Comparison of ENCODE assay signal across 29 mouse cellular contexts in genomic region chr5:92383747-92384146, GRCm38 (mm10). TPM values are rescaled to one million over a fixed set of nuclear protein-coding genes. Genes with fewer than 3 reads are reported as not detected.
DNase-seq lines count a peak whose midpoint lies in the region; ATAC-seq lines count a peak whose summit lies in the region.
"Had no signal": no experiment of that assay in that cellular context is flagged by ENCODE, and none has a peak within 500 bp of the region (broad histone marks: within the 10 kb centered on the region; RNA-seq: fewer than 3 reads in every experiment).

No protein-coding gene starts in this region.

- H3K9ac ChIP-seq in hindbrain, embryonic 12.5 days: no peak overlapping the region
- no peak overlapping the region for H3K9ac ChIP-seq in hindbrain, embryonic 16.5 days (ENCODE audit: low read depth, low read length)
- H3K9ac ChIP-seq: embryonic facial prominence, embryonic 12.5 days; heart, embryonic 15.5 days; kidney, embryonic 15.5 days; limb, embryonic 13.5 days; liver, embryonic 13.5 days; lung, embryonic 14.5 days; neural tube, embryonic 15.5 days had no signal

- H3K4me2 ChIP-seq in hindbrain, embryonic 12.5 days (replicated peaks): no peak overlapping the region
- H3K4me2 ChIP-seq in hindbrain, embryonic 16.5 days (ENCODE audit: low read length): no peak overlapping the region
- H3K4me2 ChIP-seq: embryonic facial prominence, embryonic 12.5 days; heart, embryonic 15.5 days; kidney, embryonic 15.5 days; limb, embryonic 13.5 days; liver, embryonic 13.5 days; lung, embryonic 14.5 days; neural tube, embryonic 15.5 days had no signal

- DNase-seq in adrenal gland, postnatal 10 days: peak; percentile 52
- no peak for DNase-seq in adrenal gland, postnatal 4 days (ENCODE audit: low spot score in 2 of 2)
- DNase-seq in embryonic facial prominence, embryonic 10.5 days (ENCODE audit: low spot score): peak; percentile 38
- peak; percentile 30 for DNase-seq in limb, embryonic 10.5 days (ENCODE audit: low spot score)
- DNase-seq in cerebellum, adult 11 months: no peak
- DNase-seq in spleen, postnatal 36 days (ENCODE audit: low spot score in 2 of 2): no peak
- DNase-seq: cerebellum, postnatal 25 days; kidney, postnatal 4 days; liver, embryonic 13.5 days; lung, embryonic 14.5 days; lung, postnatal 36 days; right cerebral cortex, postnatal 14 days had no signal

- 25% methylated on average over 7 of the region's 7 CpGs for WGBS in hindbrain, embryonic 12.5 days
- WGBS in hindbrain, embryonic 16.5 days: 33% methylated on average over 7 of the region's 7 CpGs
- WGBS in embryonic facial prominence, embryonic 10.5 days: 58% methylated on average over 7 of the region's 7 CpGs
- 72% methylated on average over 7 of the region's 7 CpGs for WGBS in limb, embryonic 10.5 days

- H3K9me3 ChIP-seq in hindbrain, embryonic 12.5 days (replicated peaks): no peaks in the 10 kb centered on the region
- H3K9me3 ChIP-seq in hindbrain, embryonic 16.5 days (ENCODE audit: control insufficient read depth, low read length): no peaks in the 10 kb centered on the region
- H3K9me3 ChIP-seq in embryonic facial prominence, embryonic 10.5 days: no peaks in the 10 kb centered on the region
- no peaks in the 10 kb centered on the region for H3K9me3 ChIP-seq in limb, embryonic 10.5 days (replicated peaks)
- H3K9me3 ChIP-seq: embryonic facial prominence, embryonic 12.5 days; G1E; heart, embryonic 15.5 days; kidney, embryonic 15.5 days; limb, embryonic 13.5 days; liver, embryonic 13.5 days; neural tube, embryonic 15.5 days had no signal

- 0 out of 2 replicates have a peak, but pooled peaks cover 3% of the 10 kb centered on the region for H3K4me1 ChIP-seq in hindbrain, embryonic 12.5 days
- H3K4me1 ChIP-seq in hindbrain, embryonic 16.5 days (ENCODE audit: control insufficient read depth, insufficient read depth, low read depth, low read length): no peaks in the 10 kb centered on the region
- 0 out of 2 replicates have a peak, but pooled peaks cover 8% of the 10 kb centered on the region for H3K4me1 ChIP-seq in embryonic facial prominence, embryonic 10.5 days
- peaks cover 16% of the 10 kb centered on the region; the same call in 1 of the 2 replicates for H3K4me1 ChIP-seq in limb, embryonic 10.5 days
- H3K4me1 ChIP-seq: embryonic facial prominence, embryonic 12.5 days; neural tube, embryonic 15.5 days had no signal

- no peak overlapping the region for H3K4me3 ChIP-seq in hindbrain, embryonic 12.5 days
- H3K4me3 ChIP-seq in hindbrain, embryonic 16.5 days (ENCODE audit: low read length): no peak overlapping the region
- no peak overlapping the region for H3K4me3 ChIP-seq in embryonic facial prominence, embryonic 10.5 days
- no peak overlapping the region for H3K4me3 ChIP-seq in limb, embryonic 10.5 days
- H3K4me3 ChIP-seq: embryonic facial prominence, embryonic 12.5 days; erythroblast, embryonic 14.5 days; heart, embryonic 15.5 days; kidney, embryonic 15.5 days; limb, embryonic 13.5 days; liver, embryonic 13.5 days; neural tube, embryonic 15.5 days had no signal

- peak; percentile 72; the same call in 1 of the 2 replicates for ATAC-seq in hindbrain, embryonic 12.5 days (ENCODE audit: low FRiP score)
- no peak for ATAC-seq in hindbrain, embryonic 16.5 days
- ATAC-seq: forebrain, embryonic 14.5 days; intestine, postnatal 0 days had no signal

- H3K36me3 ChIP-seq in hindbrain, embryonic 12.5 days: no peaks in the 10 kb centered on the region
- H3K36me3 ChIP-seq in hindbrain, embryonic 16.5 days (ENCODE audit: control insufficient read depth, insufficient read depth, low read length): no peaks in the 10 kb centered on the region
- H3K36me3 ChIP-seq in embryonic facial prominence, embryonic 10.5 days (replicated peaks): no peaks in the 10 kb centered on the region
- H3K36me3 ChIP-seq in limb, embryonic 10.5 days: no peaks in the 10 kb centered on the region
- H3K36me3 ChIP-seq: embryonic facial prominence, embryonic 12.5 days; G1E; heart, embryonic 15.5 days; kidney, embryonic 15.5 days; limb, embryonic 13.5 days; liver, embryonic 13.5 days; neural tube, embryonic 15.5 days had no signal

- no peaks in the 10 kb centered on the region for H3K27me3 ChIP-seq in hindbrain, embryonic 12.5 days
- H3K27me3 ChIP-seq in hindbrain, embryonic 16.5 days (replicated peaks; ENCODE audit: control insufficient read depth, insufficient read depth, low read length): no peaks in the 10 kb centered on the region
- no peaks in the 10 kb centered on the region for H3K27me3 ChIP-seq in embryonic facial prominence, embryonic 10.5 days (replicated peaks; ENCODE audit: low read depth, poor library complexity, severe bottlenecking)
- no peaks in the 10 kb centered on the region for H3K27me3 ChIP-seq in limb, embryonic 10.5 days (ENCODE audit: low read depth, poor library complexity, severe bottlenecking)
- H3K27me3 ChIP-seq: embryonic facial prominence, embryonic 12.5 days; heart, embryonic 15.5 days; limb, embryonic 13.5 days; neural tube, embryonic 15.5 days had no signal

- no peak overlapping the region for H3K27ac ChIP-seq in hindbrain, embryonic 12.5 days
- H3K27ac ChIP-seq in hindbrain, embryonic 16.5 days (ENCODE audit: low read depth, low read length): no peak overlapping the region
- no peak overlapping the region for H3K27ac ChIP-seq in embryonic facial prominence, embryonic 10.5 days (replicated peaks)
- H3K27ac ChIP-seq in limb, embryonic 10.5 days: no peak overlapping the region
- H3K27ac ChIP-seq: embryonic facial prominence, embryonic 12.5 days; heart, embryonic 15.5 days; kidney, embryonic 15.5 days; limb, embryonic 13.5 days; liver, embryonic 13.5 days; neural tube, embryonic 15.5 days had no signal

RNA-seq across cellular contexts. Expression of gene Cxcl10, which starts 35.1 kb away (rescaled TPM):
- under 1 TPM; 0.57 to 0.94 TPM for total RNA-seq in adrenal gland, postnatal 10 days (2021)
- 1 to 10 TPM in 1 of 2 experiments, under 1 TPM in 1; 0.76 to 1.3 TPM for total RNA-seq in adrenal gland, postnatal 4 days (2021)
- polyA plus RNA-seq in hindbrain, embryonic 12.5 days (2016; fragmentation: Nextera tagmentation; extraction: Ambion mirVana): 0.26 and 0.50 TPM in 2 replicates
- polyA plus RNA-seq in hindbrain, embryonic 16.5 days (2015; fragmentation: Nextera tagmentation; extraction: Ambion mirVana): 0.22 and 0.43 TPM in 2 replicates
- polyA plus RNA-seq in embryonic facial prominence, embryonic 10.5 days (2016; fragmentation: Nextera tagmentation; extraction: Ambion mirVana): 0.14 TPM in 1 of 2 replicates, not detected in the other
- 0.26 and 0.28 TPM in 2 replicates for polyA plus RNA-seq in limb, embryonic 10.5 days (2016; fragmentation: Nextera tagmentation; extraction: Ambion mirVana)
- total RNA-seq: heart, adult 8-10 months; layer of hippocampus, postnatal 14 days; left cerebral cortex, postnatal 10 days had no signal
- polyA plus RNA-seq: erythroblast, embryonic 14.5 days; G1E; lung, embryonic 14.5 days had no signal

RNA-seq across cellular contexts. Expression of gene Nup54, which starts 51.3 kb away (rescaled TPM):
- 10 to 100 TPM; 30.3 to 34.0 TPM for total RNA-seq in adrenal gland, postnatal 10 days (2021)
- total RNA-seq in adrenal gland, postnatal 4 days (2021): 10 to 100 TPM; 48.8 to 53.0 TPM
- polyA plus RNA-seq in hindbrain, embryonic 12.5 days (2016; fragmentation: Nextera tagmentation; extraction: Ambion mirVana): 46.2 and 59.8 TPM in 2 replicates
- polyA plus RNA-seq in hindbrain, embryonic 16.5 days (2015; fragmentation: Nextera tagmentation; extraction: Ambion mirVana): 56.4 and 58.3 TPM in 2 replicates
- polyA plus RNA-seq in embryonic facial prominence, embryonic 10.5 days (2016; fragmentation: Nextera tagmentation; extraction: Ambion mirVana): 72.6 and 76.2 TPM in 2 replicates
- polyA plus RNA-seq in limb, embryonic 10.5 days (2016; fragmentation: Nextera tagmentation; extraction: Ambion mirVana): 76.6 and 81.9 TPM in 2 replicates

RNA-seq across cellular contexts. Expression of gene Art3, which starts 52.1 kb away (rescaled TPM):
- 100 to 1,000 TPM; 126 to 154 TPM for total RNA-seq in adrenal gland, postnatal 10 days (2021)
- total RNA-seq in adrenal gland, postnatal 4 days (2021): 10 to 100 TPM; 42.5 to 70.3 TPM
- polyA plus RNA-seq in hindbrain, embryonic 12.5 days (2016; fragmentation: Nextera tagmentation; extraction: Ambion mirVana): 4.5 and 5.0 TPM in 2 replicates
- polyA plus RNA-seq in hindbrain, embryonic 16.5 days (2015; fragmentation: Nextera tagmentation; extraction: Ambion mirVana): 6.4 and 6.7 TPM in 2 replicates
- polyA plus RNA-seq in embryonic facial prominence, embryonic 10.5 days (2016; fragmentation: Nextera tagmentation; extraction: Ambion mirVana): 1.4 and 1.6 TPM in 2 replicates
- 0.89 and 2.0 TPM in 2 replicates for polyA plus RNA-seq in limb, embryonic 10.5 days (2016; fragmentation: Nextera tagmentation; extraction: Ambion mirVana)
- total RNA-seq: hematopoietic stem cell, adult 5-6 weeks; megakaryocyte-erythroid progenitor cell, adult 5-6 weeks had no signal
- polyA plus RNA-seq: erythroblast, embryonic 14.5 days; G1E had no signal

RNA-seq across cellular contexts. Expression of gene Cxcl9, which starts 55.9 kb away (rescaled TPM):
- total RNA-seq in adrenal gland, postnatal 10 days (2021): 1 to 10 TPM; 1.5 TPM
- total RNA-seq in adrenal gland, postnatal 4 days (2021): 1 to 10 TPM in 1 of 2 experiments, under 1 TPM in 1; 0.20 to 1.1 TPM
- polyA plus RNA-seq in hindbrain, embryonic 12.5 days (2016; fragmentation: Nextera tagmentation; extraction: Ambion mirVana): not detected in 2 replicates
- polyA plus RNA-seq in hindbrain, embryonic 16.5 days (2015; fragmentation: Nextera tagmentation; extraction: Ambion mirVana): not detected in 2 replicates
- not detected in 2 replicates for polyA plus RNA-seq in embryonic facial prominence, embryonic 10.5 days (2016; fragmentation: Nextera tagmentation; extraction: Ambion mirVana)
- not detected in 2 replicates for polyA plus RNA-seq in limb, embryonic 10.5 days (2016; fragmentation: Nextera tagmentation; extraction: Ambion mirVana)
- total RNA-seq: G1E; layer of hippocampus, postnatal 14 days; left cerebral cortex, postnatal 10 days; megakaryocyte-erythroid progenitor cell, adult 5-6 weeks had no signal
- polyA plus RNA-seq: embryonic facial prominence, embryonic 12.5 days; erythroblast, embryonic 14.5 days; forebrain, embryonic 14.5 days; G1E; heart, embryonic 15.5 days; kidney, embryonic 15.5 days; liver, embryonic 13.5 days; lung, embryonic 14.5 days; neural tube, embryonic 15.5 days; stomach, embryonic 16.5 days had no signal

Comparison
In these comparisons a context has a peak if more than half of its experiments do, and no peak if none do; other contexts are left out.
1. DNase-seq: peak in adrenal gland, postnatal 10 days (single experiment), embryonic facial prominence, embryonic 10.5 days (single experiment) and limb, embryonic 10.5 days (single experiment); none in adrenal gland, postnatal 4 days (0 of 2), cerebellum, adult 11 months (single experiment) and spleen, postnatal 36 days (0 of 2).